Mouse (Mus musculus): Measurements from ENCODE around the gene Dpy19l2. TPM values are rescaled to one million over a fixed set of nuclear protein-coding genes. Genes with fewer than 3 reads are reported as not detected.
"Not testable (repeated sequence)": the region's sequence is repeated elsewhere in the genome, so short reads cannot be mapped to it uniquely, and the experiment has no call there.

Gene Dpy19l2
- 0.07 and 0.14 TPM in 2 replicates for polyA plus RNA-seq (2014; fragmentation: Nextera tagmentation; extraction: Ambion mirVana)

GRCm38 (mm10) chr9:24695700-24696404 is at the start of gene Dpy19l2:
Gene Dpy19l2, minus strand, starts transcription at chr9:24696293.
- ATAC-seq (ENCODE audit: low FRiP score): peak; percentile 97

GRCm38 (mm10) chr9:24744958-24745357 is 48.9 kb upstream of the Dpy19l2 start:
- H3K4me3 ChIP-seq (ENCODE audit: low read depth, low read length): no peak overlapping the region
- DNase-seq (ENCODE audit: low spot score, missing footprints) (no peak), ATAC-seq (ENCODE audit: low FRiP score) (no peak)
- H3K36me3 ChIP-seq (ENCODE audit: control insufficient read depth, insufficient read depth, low read length): no peaks in the 10 kb centered on the region
- no peaks in the 10 kb centered on the region for H3K27me3 ChIP-seq (ENCODE audit: control insufficient read depth, insufficient read depth, low read length)
- no peak overlapping the region for H3K27ac ChIP-seq (ENCODE audit: low read depth, low read length)
- 92% methylated on average over 5 of the region's 5 CpGs for WGBS
- no peaks in the 10 kb centered on the region for H3K4me1 ChIP-seq (ENCODE audit: control insufficient read depth, insufficient read depth, low read length)
- H3K4me2 ChIP-seq: no peak overlapping the region
- H3K9ac ChIP-seq (ENCODE audit: low read length): no peak overlapping the region
- no peaks in the 10 kb centered on the region for H3K9me3 ChIP-seq (ENCODE audit: control insufficient read depth, low read length)

More at GRCm38 (mm10) chr9:24695700-24696404, at the start of gene Dpy19l2:
- Histone ChIP-seq H3K9ac (ENCODE audit: low read length) (peak within 1 kb of the TSS; percentile 56), H3K36me3 (ENCODE audit: control insufficient read depth, insufficient read depth, low read length) (no peaks in the 10 kb centered on the region), H3K4me3 (ENCODE audit: low read depth, low read length) (peak within 1 kb of the TSS; percentile 41), H3K4me1 (ENCODE audit: control insufficient read depth, insufficient read depth, low read length) (no peaks in the 10 kb centered on the region; the same call in 1 of the 2 replicates), H3K27ac (ENCODE audit: low read depth, low read length) (no peak within 1 kb of the TSS), H3K27me3 (ENCODE audit: control insufficient read depth, insufficient read depth, low read length) (no peaks in the 10 kb centered on the region; the same call in 1 of the 2 replicates), H3K9me3 (ENCODE audit: control insufficient read depth, low read length) (no peaks in the 10 kb centered on the region; the same call in 1 of the 2 replicates), H3K4me2 (peak within 1 kb of the TSS; percentile 88)
- peak; percentile 94 for DNase-seq (ENCODE audit: low spot score, missing footprints)
- under 1% methylated on average over 45 of the region's 45 CpGs for WGBS

GRCm38 (mm10) chr9:24701246-24701645 is 5.2 kb upstream of the Dpy19l2 start:
- Histone ChIP-seq H3K9ac (ENCODE audit: low read length) (no peak overlapping the region), H3K9me3 (ENCODE audit: control insufficient read depth, low read length) (no peaks in the 10 kb centered on the region; the same call in 1 of the 2 replicates), H3K4me1 (ENCODE audit: control insufficient read depth, insufficient read depth, low read length) (no peaks in the 10 kb centered on the region), H3K36me3 (ENCODE audit: control insufficient read depth, insufficient read depth, low read length) (no peaks in the 10 kb centered on the region), H3K27ac (ENCODE audit: low read depth, low read length) (no peak overlapping the region), H3K4me3 (ENCODE audit: low read depth, low read length) (no peak overlapping the region), H3K4me2 (no peak overlapping the region), H3K27me3 (ENCODE audit: control insufficient read depth, insufficient read depth, low read length) (no peaks in the 10 kb centered on the region; the same call in 1 of the 2 replicates)
- DNase-seq (ENCODE audit: low spot score, missing footprints): no peak
- ATAC-seq (ENCODE audit: low FRiP score): no peak

- ATAC-seq (ENCODE audit: low FRiP score) (peak; percentile 49; the same call in 1 of the 2 replicates), DNase-seq (ENCODE audit: low spot score, missing footprints) (peak; percentile 94)
- peak overlapping the region; percentile 88 for H3K4me2 ChIP-seq
- no peak overlapping the region for H3K27ac ChIP-seq (ENCODE audit: low read depth, low read length)
- H3K4me3 ChIP-seq (ENCODE audit: low read depth, low read length): peak overlapping the region; percentile 41
- H3K36me3 ChIP-seq (ENCODE audit: control insufficient read depth, insufficient read depth, low read length): no peaks in the 10 kb centered on the region
- H3K4me1 ChIP-seq (ENCODE audit: control insufficient read depth, insufficient read depth, low read length): no peaks in the 10 kb centered on the region; the same call in 1 of the 2 replicates
- no peaks in the 10 kb centered on the region; the same call in 1 of the 2 replicates for H3K27me3 ChIP-seq (ENCODE audit: control insufficient read depth, insufficient read depth, low read length)
- no peak overlapping the region; the same call in 1 of the 2 replicates for H3K9ac ChIP-seq (ENCODE audit: low read length)
- WGBS: 14% methylated on average over 9 of the region's 9 CpGs
- H3K9me3 ChIP-seq (ENCODE audit: control insufficient read depth, low read length): no peaks in the 10 kb centered on the region; the same call in 1 of the 2 replicates
Observed at GRCm38 (mm10) chr9:24696405-24696778, 299 bp upstream of the Dpy19l2 start.

- not testable (repeated sequence) for H3K36me3 ChIP-seq (ENCODE audit: control insufficient read depth, insufficient read depth, low read length); H3K9ac ChIP-seq (ENCODE audit: low read length); H3K4me2 ChIP-seq; H3K27ac ChIP-seq (ENCODE audit: low read depth, low read length); DNase-seq (ENCODE audit: low spot score, missing footprints); ATAC-seq (ENCODE audit: low FRiP score); H3K27me3 ChIP-seq (ENCODE audit: control insufficient read depth, insufficient read depth, low read length); H3K4me3 ChIP-seq (ENCODE audit: low read depth, low read length); H3K4me1 ChIP-seq (ENCODE audit: control insufficient read depth, insufficient read depth, low read length); H3K9me3 ChIP-seq (ENCODE audit: control insufficient read depth, low read length)
- WGBS: 90% methylated on average over 2 of the region's 2 CpGs
Observed at GRCm38 (mm10) chr9:24637341-24637740, 58.8 kb downstream of the Dpy19l2 start.

- ATAC-seq (ENCODE audit: low FRiP score): no peak
- 93% methylated on average over 5 of the region's 5 CpGs for WGBS
- Histone ChIP-seq H3K27ac (ENCODE audit: low read depth, low read length) (no peak within 1 kb of the TSS), H3K36me3 (ENCODE audit: control insufficient read depth, insufficient read depth, low read length) (no peaks in the 10 kb centered on the region), H3K9ac (ENCODE audit: low read length) (no peak within 1 kb of the TSS), H3K9me3 (ENCODE audit: control insufficient read depth, low read length) (no peaks in the 10 kb centered on the region), H3K4me2 (no peak within 1 kb of the TSS), H3K4me3 (ENCODE audit: low read depth, low read length) (no peak within 1 kb of the TSS), H3K27me3 (ENCODE audit: control insufficient read depth, insufficient read depth, low read length) (no peaks in the 10 kb centered on the region), H3K4me1 (ENCODE audit: control insufficient read depth, insufficient read depth, low read length) (no peaks in the 10 kb centered on the region)
- DNase-seq (ENCODE audit: low spot score, missing footprints): no peak
Observed at GRCm38 (mm10) chr9:24624896-24625295, 71.2 kb downstream of the Dpy19l2 start, which contains the start of gene Cypt4. Gene Cypt4, plus strand, starts transcription at chr9:24625196.

- no peaks in the 10 kb centered on the region for H3K9me3 ChIP-seq (ENCODE audit: control insufficient read depth, low read length)
- no peak overlapping the region for H3K27ac ChIP-seq (ENCODE audit: low read depth, low read length)
- ATAC-seq (ENCODE audit: low FRiP score) (no peak), DNase-seq (ENCODE audit: low spot score, missing footprints) (no peak)
- no peaks in the 10 kb centered on the region for H3K27me3 ChIP-seq (ENCODE audit: control insufficient read depth, insufficient read depth, low read length)
- no peaks in the 10 kb centered on the region for H3K36me3 ChIP-seq (ENCODE audit: control insufficient read depth, insufficient read depth, low read length)
- H3K4me3 ChIP-seq (ENCODE audit: low read depth, low read length): no peak overlapping the region
- H3K4me2 ChIP-seq: no peak overlapping the region
- no peaks in the 10 kb centered on the region for H3K4me1 ChIP-seq (ENCODE audit: control insufficient read depth, insufficient read depth, low read length)
- WGBS: 42% methylated on average over 2 of the region's 2 CpGs
- no peak overlapping the region for H3K9ac ChIP-seq (ENCODE audit: low read length)
Observed at GRCm38 (mm10) chr9:24538159-24538558, 157.9 kb downstream of the Dpy19l2 start.

- no peaks in the 10 kb centered on the region for H3K4me1 ChIP-seq (ENCODE audit: control insufficient read depth, insufficient read depth, low read length)
- DNase-seq (ENCODE audit: low spot score, missing footprints) (peak; percentile 90), ATAC-seq (ENCODE audit: low FRiP score) (peak; percentile 76; the same call in 1 of the 2 replicates)
- H3K27ac ChIP-seq (ENCODE audit: low read depth, low read length): no peak overlapping the region
- no peak overlapping the region for H3K4me3 ChIP-seq (ENCODE audit: low read depth, low read length)
- WGBS: 58% methylated on average over 10 of the region's 10 CpGs
- H3K36me3 ChIP-seq (ENCODE audit: control insufficient read depth, insufficient read depth, low read length): no peaks in the 10 kb centered on the region
- no peak overlapping the region for H3K9ac ChIP-seq (ENCODE audit: low read length)
- no peaks in the 10 kb centered on the region for H3K9me3 ChIP-seq (ENCODE audit: control insufficient read depth, low read length)
- no peaks in the 10 kb centered on the region for H3K27me3 ChIP-seq (ENCODE audit: control insufficient read depth, insufficient read depth, low read length)
- H3K4me2 ChIP-seq: no peak overlapping the region
Observed at GRCm38 (mm10) chr9:24516575-24517139, 179.4 kb downstream of the Dpy19l2 start.

GRCm38 (mm10) chr9:24514078-24514469 is 182.0 kb downstream of the Dpy19l2 start:
- H3K4me3 ChIP-seq (ENCODE audit: low read depth, low read length): no peak overlapping the region
- H3K4me1 ChIP-seq (ENCODE audit: control insufficient read depth, insufficient read depth, low read length): no peaks in the 10 kb centered on the region
- H3K27me3 ChIP-seq (ENCODE audit: control insufficient read depth, insufficient read depth, low read length): no peaks in the 10 kb centered on the region
- H3K27ac ChIP-seq (ENCODE audit: low read depth, low read length): no peak overlapping the region
- ATAC-seq (ENCODE audit: low FRiP score) (no peak), DNase-seq (ENCODE audit: low spot score, missing footprints) (no peak)
- no peaks in the 10 kb centered on the region for H3K9me3 ChIP-seq (ENCODE audit: control insufficient read depth, low read length)
- 79% methylated on average over 5 of the region's 5 CpGs for WGBS
- no peak overlapping the region for H3K9ac ChIP-seq (ENCODE audit: low read length)
- H3K4me2 ChIP-seq: no peak overlapping the region
- H3K36me3 ChIP-seq (ENCODE audit: control insufficient read depth, insufficient read depth, low read length): no peaks in the 10 kb centered on the region

All from midbrain, embryonic 11.5 days (tissue).